Mouse (Mus musculus): ENCODE results near the gene Zfp385b. TPM values are rescaled to one million over a fixed set of nuclear protein-coding genes. Genes with fewer than 3 reads are reported as not detected.

Zfp385b gene
- polyA plus RNA-seq, 1 experiment from 2014 or later = 6.8 TPM

GRCm38 (mm10) chr2:77775247-77775880 is 44.1 kb downstream of the Zfp385b start:
- H3K36me3 ChIP-seq (replicated peaks; ENCODE audit: insufficient read depth, low read length) = no peaks in the 10 kb centered on the region
- DNase-seq (no peak), ATAC-seq (no peak)
- 76% methylated on average over 15 of the region's 15 CpGs for WGBS (ENCODE audit: insufficient replicate concordance)
- H3K27ac ChIP-seq (ENCODE audit: low read depth) = no peak overlapping the region
- no peaks in the 10 kb centered on the region for H3K27me3 ChIP-seq (ENCODE audit: insufficient read depth, low read length)
- no peak for TF ChIP-seq CTCF (IDR thresholded peaks at IDR 0.05; ENCODE audit: low read depth)
- no peak for TF ChIP-seq EP300 (IDR thresholded peaks at IDR 0.05; ENCODE audit: low read depth)
- no peak overlapping the region for H3K4me2 ChIP-seq (ENCODE audit: low read depth, low read length)
- H3K9ac ChIP-seq (replicated peaks) = no peak overlapping the region
- no peaks in the 10 kb centered on the region for H3K9me3 ChIP-seq (ENCODE audit: low read length)
- no peaks in the 10 kb centered on the region for H3K4me1 ChIP-seq (ENCODE audit: insufficient read depth)
- no peak overlapping the region for H3K4me3 ChIP-seq (ENCODE audit: low read depth, low read length)

- H3K9ac ChIP-seq (replicated peaks) = no peak overlapping the region
- H3K9me3 ChIP-seq (ENCODE audit: low read length) = no peaks in the 10 kb centered on the region
- no peaks in the 10 kb centered on the region for H3K36me3 ChIP-seq (replicated peaks; ENCODE audit: insufficient read depth, low read length)
- WGBS (ENCODE audit: insufficient replicate concordance) = 72% methylated on average over 8 of the region's 8 CpGs
- DNase-seq (no peak), ATAC-seq (no peak)
- no peaks in the 10 kb centered on the region for H3K27me3 ChIP-seq (ENCODE audit: insufficient read depth, low read length)
- H3K27ac ChIP-seq (ENCODE audit: low read depth) = no peak overlapping the region
- H3K4me1 ChIP-seq (ENCODE audit: insufficient read depth) = no peaks in the 10 kb centered on the region
- H3K4me3 ChIP-seq (ENCODE audit: low read depth, low read length) = no peak overlapping the region
- TF ChIP-seq CTCF (IDR thresholded peaks at IDR 0.05; ENCODE audit: low read depth) (no peak), EP300 (IDR thresholded peaks at IDR 0.05; ENCODE audit: low read depth) (no peak)
- H3K4me2 ChIP-seq (ENCODE audit: low read depth, low read length) = no peak overlapping the region
Measured at GRCm38 (mm10) chr2:77770056-77770697, 49.3 kb downstream of the Zfp385b start.

GRCm38 (mm10) chr2:77768321-77768886 is 51.0 kb downstream of the Zfp385b start:
- no peak overlapping the region for H3K9ac ChIP-seq (replicated peaks)
- DNase-seq (no peak), ATAC-seq (no peak)
- H3K9me3 ChIP-seq (ENCODE audit: low read length) = no peaks in the 10 kb centered on the region
- H3K27me3 ChIP-seq (ENCODE audit: insufficient read depth, low read length) = no peaks in the 10 kb centered on the region
- H3K4me3 ChIP-seq (ENCODE audit: low read depth, low read length) = no peak overlapping the region
- 74% methylated on average over 17 of the region's 17 CpGs for WGBS (ENCODE audit: insufficient replicate concordance)
- H3K4me2 ChIP-seq (ENCODE audit: low read depth, low read length) = no peak overlapping the region
- H3K4me1 ChIP-seq (ENCODE audit: insufficient read depth) = no peaks in the 10 kb centered on the region
- no peak overlapping the region for H3K27ac ChIP-seq (ENCODE audit: low read depth)
- H3K36me3 ChIP-seq (replicated peaks; ENCODE audit: insufficient read depth, low read length) = no peaks in the 10 kb centered on the region
- TF ChIP-seq EP300 (IDR thresholded peaks at IDR 0.05; ENCODE audit: low read depth) = no peak
- no peak for TF ChIP-seq CTCF (IDR thresholded peaks at IDR 0.05; ENCODE audit: low read depth)

GRCm38 (mm10) chr2:77761967-77762366 is 57.5 kb downstream of the Zfp385b start:
- Histone ChIP-seq H3K4me1 (ENCODE audit: insufficient read depth) (no peaks in the 10 kb centered on the region), H3K36me3 (replicated peaks; ENCODE audit: insufficient read depth, low read length) (no peaks in the 10 kb centered on the region), H3K4me2 (ENCODE audit: low read depth, low read length) (no peak overlapping the region), H3K27ac (ENCODE audit: low read depth) (no peak overlapping the region), H3K4me3 (ENCODE audit: low read depth, low read length) (no peak overlapping the region), H3K9ac (replicated peaks) (no peak overlapping the region), H3K9me3 (ENCODE audit: low read length) (no peaks in the 10 kb centered on the region), H3K27me3 (ENCODE audit: insufficient read depth, low read length) (no peaks in the 10 kb centered on the region)
- DNase-seq = no peak
- no peak for ATAC-seq
- TF ChIP-seq EP300 (IDR thresholded peaks at IDR 0.05; ENCODE audit: low read depth) (no peak), CTCF (IDR thresholded peaks at IDR 0.05; ENCODE audit: low read depth) (no peak)
- WGBS (ENCODE audit: insufficient replicate concordance) = 82% methylated on average over 8 of the region's 8 CpGs

- H3K27ac ChIP-seq (ENCODE audit: low read depth) = no peak overlapping the region
- H3K36me3 ChIP-seq (replicated peaks; ENCODE audit: insufficient read depth, low read length) = no peaks in the 10 kb centered on the region
- 76% methylated on average over 15 of the region's 15 CpGs for WGBS (ENCODE audit: insufficient replicate concordance)
- H3K9ac ChIP-seq (replicated peaks) = no peak overlapping the region
- no peak overlapping the region for H3K4me2 ChIP-seq (ENCODE audit: low read depth, low read length)
- no peak for DNase-seq
- no peaks in the 10 kb centered on the region for H3K9me3 ChIP-seq (ENCODE audit: low read length)
- no peak for ATAC-seq
- no peak overlapping the region for H3K4me3 ChIP-seq (ENCODE audit: low read depth, low read length)
- TF ChIP-seq CTCF (IDR thresholded peaks at IDR 0.05; ENCODE audit: low read depth) (no peak), EP300 (IDR thresholded peaks at IDR 0.05; ENCODE audit: low read depth) (no peak)
- H3K4me1 ChIP-seq (ENCODE audit: insufficient read depth) = no peaks in the 10 kb centered on the region
- H3K27me3 ChIP-seq (ENCODE audit: insufficient read depth, low read length) = no peaks in the 10 kb centered on the region
Measured at GRCm38 (mm10) chr2:77758403-77759071, 60.9 kb downstream of the Zfp385b start.

- ATAC-seq = no peak
- H3K27ac ChIP-seq (ENCODE audit: low read depth) = no peak overlapping the region
- WGBS (ENCODE audit: insufficient replicate concordance) = 72% methylated on average over 4 of the region's 4 CpGs
- no peak overlapping the region for H3K4me3 ChIP-seq (ENCODE audit: low read depth, low read length)
- no peak overlapping the region for H3K9ac ChIP-seq (replicated peaks)
- DNase-seq = no peak
- no peaks in the 10 kb centered on the region for H3K9me3 ChIP-seq (ENCODE audit: low read length)
- H3K27me3 ChIP-seq (ENCODE audit: insufficient read depth, low read length) = no peaks in the 10 kb centered on the region
- no peaks in the 10 kb centered on the region for H3K36me3 ChIP-seq (replicated peaks; ENCODE audit: insufficient read depth, low read length)
- no peaks in the 10 kb centered on the region for H3K4me1 ChIP-seq (ENCODE audit: insufficient read depth)
- no peak for TF ChIP-seq CTCF (IDR thresholded peaks at IDR 0.05; ENCODE audit: low read depth)
- no peak for TF ChIP-seq EP300 (IDR thresholded peaks at IDR 0.05; ENCODE audit: low read depth)
- H3K4me2 ChIP-seq (ENCODE audit: low read depth, low read length) = no peak overlapping the region
Measured at GRCm38 (mm10) chr2:77752491-77752890, 66.9 kb downstream of the Zfp385b start.

Data from liver, postnatal 0 days (tissue).